Mouse (Mus musculus) intestine, embryonic 14.5 days (tissue): ENCODE results near the gene Fahd2a. TPM values are rescaled to one million over a fixed set of nuclear protein-coding genes. Genes with fewer than 3 reads are reported as not detected.

Source experiments
- ATAC-seq: fragments of 200-750 bp; cut with Nextera tagmentation; replicated peaks from 2 replicates; pipeline ENCODE4 v1.8.0; 2017; ENCODE audit warnings: low read depth, moderate number of reproducible peaks, moderate TSS enrichment, moderate library complexity; ENCODE audit not compliant: low FRiP score, low TSS enrichment
- DNase-seq: peaks from one replicate; pipeline ENCODE4 v3.0.0-alpha.2; 2018; ENCODE audit warnings: low spot score
- H3K27ac ChIP-seq: fragments of 300-500 bp; sonication (generic); 2 replicates; pipeline ENCODE4 v1.5.1; 2014; ENCODE audit warnings: low read depth, mild to moderate bottlenecking, control low read depth
- H3K27me3 ChIP-seq: fragments of 300-500 bp; sonication (generic); replicated peaks from 2 replicates; pipeline ENCODE4 v1.6.1; 2014; ENCODE audit warnings: low read length, control low read depth; ENCODE audit not compliant: control insufficient read depth, insufficient read depth
- H3K36me3 ChIP-seq: fragments of 300-500 bp; sonication (generic); 2 replicates; pipeline ENCODE4 v1.6.1; 2014; ENCODE audit warnings: low read length, control low read depth; ENCODE audit not compliant: control insufficient read depth, insufficient read depth
- H3K4me1 ChIP-seq: fragments of 300-500 bp; sonication (generic); replicated peaks from 2 replicates; pipeline ENCODE4 v1.6.1; 2014; ENCODE audit warnings: low read length, control low read depth, mixed read lengths; ENCODE audit not compliant: control insufficient read depth, insufficient read depth
- H3K4me2 ChIP-seq: fragments of 300-500 bp; sonication (generic); 2 replicates; pipeline ENCODE4 v1.6.1; 2014; ENCODE audit warnings: low read length
- H3K4me3 ChIP-seq: fragments of 300-500 bp; sonication (generic); 2 replicates; pipeline ENCODE4 v1.5.1; 2014; ENCODE audit warnings: low read depth, low read length, control low read depth, mixed read lengths
- H3K9ac ChIP-seq: fragments of 300-500 bp; sonication (generic); 2 replicates; pipeline ENCODE4 v1.6.1; 2014; ENCODE audit warnings: mild to moderate bottlenecking, low read length
- H3K9me3 ChIP-seq: fragments of 300-500 bp; sonication (generic); 2 replicates; pipeline ENCODE4 v1.6.1; 2016; ENCODE audit warnings: low read length, control low read depth; ENCODE audit not compliant: control insufficient read depth
- WGBS: fragments of 180-500 bp; shearing (Covaris S2); extraction: QIAGEN DNeasy Blood & Tissue Kit; methylation state at CpG from one replicate; pipeline ENCODE4 v1.1.7; 2014; 5-methylcytosine and 5-hydroxymethylcytosine counted together
- polyA plus RNA-seq: library from polyadenylated mRNA; unstranded; fragments of >200 nt; fragmentation: Nextera tagmentation; extraction: Ambion mirVana; gene quantifications from 2 replicates; pipeline ENCODE4 v1.2.1, GENCODE M21; 2014

The Fahd2a gene
- polyA plus RNA-seq, 1 experiment from 2014 or later = 21.9 TPM

GRCm38 (mm10) chr2:127471281-127471680 is 26.9 kb upstream of the Fahd2a start:
- H3K9me3 ChIP-seq = no peaks in the 10 kb centered on the region
- DNase-seq (no peak), ATAC-seq (no peak)
- no peaks in the 10 kb centered on the region for H3K4me1 ChIP-seq
- H3K4me2 ChIP-seq = no peak overlapping the region
- no peaks in the 10 kb centered on the region for H3K36me3 ChIP-seq
- no peaks in the 10 kb centered on the region for H3K27me3 ChIP-seq
- no peak overlapping the region for H3K4me3 ChIP-seq
- H3K27ac ChIP-seq = no peak overlapping the region
- 86% methylated on average over 8 of the region's 8 CpGs for whole genome bisulfite sequencing
- no peak overlapping the region for H3K9ac ChIP-seq

GRCm38 (mm10) chr2:127470661-127471060 is 26.3 kb upstream of the Fahd2a start:
- ATAC-seq (no peak), DNase-seq (no peak)
- H3K27me3 ChIP-seq = no peaks in the 10 kb centered on the region
- no peaks in the 10 kb centered on the region for H3K36me3 ChIP-seq
- no peak overlapping the region for H3K27ac ChIP-seq
- H3K4me2 ChIP-seq = no peak overlapping the region
- H3K9me3 ChIP-seq = no peaks in the 10 kb centered on the region
- no peak overlapping the region for H3K9ac ChIP-seq
- H3K4me1 ChIP-seq = no peaks in the 10 kb centered on the region
- WGBS = 78% methylated on average over 10 of the region's 10 CpGs
- H3K4me3 ChIP-seq = no peak overlapping the region

- ATAC-seq = no peak
- H3K36me3 ChIP-seq = no peaks in the 10 kb centered on the region
- WGBS = 84% methylated on average over 5 of the region's 5 CpGs
- H3K4me2 ChIP-seq = no peak overlapping the region
- H3K9me3 ChIP-seq = no peaks in the 10 kb centered on the region
- no peaks in the 10 kb centered on the region for H3K4me1 ChIP-seq
- no peak for DNase-seq
- H3K27ac ChIP-seq = no peak overlapping the region
- H3K4me3 ChIP-seq = no peak overlapping the region
- H3K9ac ChIP-seq = no peak overlapping the region
- H3K27me3 ChIP-seq = no peaks in the 10 kb centered on the region
Measured at GRCm38 (mm10) chr2:127470183-127470582, 25.8 kb upstream of the Fahd2a start.

GRCm38 (mm10) chr2:127462314-127462713 is 17.9 kb upstream of the Fahd2a start:
- Histone ChIP-seq H3K9me3 (no peaks in the 10 kb centered on the region), H3K4me2 (no peak overlapping the region), H3K27ac (no peak overlapping the region), H3K36me3 (no peaks in the 10 kb centered on the region), H3K27me3 (no peaks in the 10 kb centered on the region), H3K4me1 (no peaks in the 10 kb centered on the region), H3K9ac (no peak overlapping the region), H3K4me3 (no peak overlapping the region)
- DNase-seq (peak; percentile 66), ATAC-seq (peak; percentile 80; the same call in 1 of the 2 replicates)
- WGBS = 12% methylated on average over 8 of the region's 8 CpGs

- no peak overlapping the region for H3K4me2 ChIP-seq
- no peak for ATAC-seq
Measured at GRCm38 (mm10) chr2:127461351-127461750, 17.0 kb upstream of the Fahd2a start.

GRCm38 (mm10) chr2:127459341-127459740 is 15.0 kb upstream of the Fahd2a start:
- no peak overlapping the region for H3K27ac ChIP-seq
- no peak overlapping the region for H3K4me3 ChIP-seq
- H3K9me3 ChIP-seq = no peaks in the 10 kb centered on the region
- H3K9ac ChIP-seq = no peak overlapping the region
- ATAC-seq (no peak), DNase-seq (no peak)
- no peaks in the 10 kb centered on the region for H3K4me1 ChIP-seq
- H3K27me3 ChIP-seq = no peaks in the 10 kb centered on the region
- no peak overlapping the region for H3K4me2 ChIP-seq
- no peaks in the 10 kb centered on the region for H3K36me3 ChIP-seq
- 75% methylated on average over 2 of the region's 2 CpGs for WGBS

More at GRCm38 (mm10) chr2:127461351-127461750, 17.0 kb upstream of the Fahd2a start:
- no peaks in the 10 kb centered on the region for H3K9me3 ChIP-seq
- no peak overlapping the region for H3K4me3 ChIP-seq
- no peak for DNase-seq
- H3K27me3 ChIP-seq = no peaks in the 10 kb centered on the region
- H3K4me1 ChIP-seq = no peaks in the 10 kb centered on the region
- no peak overlapping the region for H3K9ac ChIP-seq
- 39% methylated on average over 9 of the region's 9 CpGs for WGBS
- H3K27ac ChIP-seq = no peak overlapping the region
- no peaks in the 10 kb centered on the region for H3K36me3 ChIP-seq

GRCm38 (mm10) chr2:127453764-127454163 is 9.4 kb upstream of the Fahd2a start:
- no peak overlapping the region for H3K27ac ChIP-seq
- H3K27me3 ChIP-seq = 0 out of 2 replicates have a peak, but pooled peaks cover 4% of the 10 kb centered on the region
- no peak overlapping the region for H3K4me2 ChIP-seq
- no peak overlapping the region for H3K4me3 ChIP-seq
- no peaks in the 10 kb centered on the region for H3K4me1 ChIP-seq
- WGBS = 5% methylated on average over 5 of the region's 5 CpGs
- H3K9ac ChIP-seq = no peak overlapping the region
- no peaks in the 10 kb centered on the region for H3K9me3 ChIP-seq
- ATAC-seq (no peak), DNase-seq (peak; percentile 88)
- H3K36me3 ChIP-seq = no peaks in the 10 kb centered on the region

GRCm38 (mm10) chr2:127453141-127453540 is 8.8 kb upstream of the Fahd2a start:
- ATAC-seq = no peak
- Histone ChIP-seq H3K4me2 (no peak overlapping the region), H3K27ac (no peak overlapping the region), H3K36me3 (no peaks in the 10 kb centered on the region), H3K9ac (no peak overlapping the region), H3K4me1 (no peaks in the 10 kb centered on the region), H3K27me3 (0 out of 2 replicates have a peak, but pooled peaks cover 4% of the 10 kb centered on the region), H3K9me3 (no peaks in the 10 kb centered on the region), H3K4me3 (no peak overlapping the region)
- WGBS = 79% methylated on average over 9 of the region's 9 CpGs
- no peak for DNase-seq

- H3K27me3 ChIP-seq = 0 out of 2 replicates have a peak, but pooled peaks cover 4% of the 10 kb centered on the region
- H3K4me1 ChIP-seq = no peaks in the 10 kb centered on the region
- WGBS = 10% methylated on average over 6 of the region's 6 CpGs
- H3K4me2 ChIP-seq = no peak overlapping the region
- H3K27ac ChIP-seq = no peak overlapping the region
- no peaks in the 10 kb centered on the region for H3K9me3 ChIP-seq
- no peak overlapping the region for H3K9ac ChIP-seq
- DNase-seq (no peak), ATAC-seq (no peak)
- no peaks in the 10 kb centered on the region for H3K36me3 ChIP-seq
- H3K4me3 ChIP-seq = no peak overlapping the region
Measured at GRCm38 (mm10) chr2:127451748-127452147, 7.4 kb upstream of the Fahd2a start.
